Mouse (Mus musculus) embryonic facial prominence, embryonic 15.5 days (tissue): ENCODE measurements around the gene Ccdc182. TPM values are rescaled to one million over a fixed set of nuclear protein-coding genes. Genes with fewer than 3 reads are reported as not detected.

Source experiments
- ATAC-seq: fragments of 200-750 bp; cut with Nextera tagmentation; 2 replicates; pipeline ENCODE4 v1.8.0; 2017; ENCODE audit warnings: low read depth, moderate TSS enrichment; ENCODE audit not compliant: insufficient number of reproducible peaks, low FRiP score, low TSS enrichment
- H3K27ac ChIP-seq: fragments of 300-500 bp; sonication (generic); replicated peaks from 2 replicates; pipeline ENCODE4 v1.5.1; 2015; ENCODE audit warnings: mild to moderate bottlenecking, inconsistent platforms
- H3K27me3 ChIP-seq: fragments of 300-500 bp; sonication (generic); 2 replicates; pipeline ENCODE4 v1.6.1; 2015; ENCODE audit warnings: inconsistent platforms
- H3K36me3 ChIP-seq: fragments of 300-500 bp; sonication (generic); 2 replicates; pipeline ENCODE4 v1.6.1; 2015; ENCODE audit warnings: mild to moderate bottlenecking, inconsistent platforms
- H3K4me1 ChIP-seq: fragments of 300-500 bp; sonication (generic); 2 replicates; pipeline ENCODE4 v1.6.1; 2015; ENCODE audit warnings: inconsistent platforms
- H3K4me2 ChIP-seq: fragments of 300-500 bp; sonication (generic); replicated peaks from 2 replicates; pipeline ENCODE4 v1.6.1; 2015; ENCODE audit warnings: mild to moderate bottlenecking, inconsistent platforms
- H3K4me3 ChIP-seq: fragments of 300-500 bp; sonication (generic); replicated peaks from 2 replicates; pipeline ENCODE4 v1.5.1; 2015; ENCODE audit warnings: mild to moderate bottlenecking, inconsistent platforms
- H3K9ac ChIP-seq: fragments of 300-500 bp; sonication (generic); 2 replicates; pipeline ENCODE4 v1.6.1; 2015; ENCODE audit warnings: inconsistent platforms
- H3K9me3 ChIP-seq: fragments of 300-500 bp; sonication (generic); replicated peaks from 2 replicates; pipeline ENCODE4 v1.6.1; 2016; ENCODE audit warnings: inconsistent platforms
- WGBS: fragments of 180-500 bp; shearing (Covaris S2); methylation state at CpG from one replicate; pipeline ENCODE4 v1.1.7; 2015; 5-methylcytosine and 5-hydroxymethylcytosine counted together
- polyA plus RNA-seq: library from polyadenylated mRNA; unstranded; fragments of >200 nt; fragmentation: Nextera tagmentation; extraction: Ambion mirVana; gene quantifications from 2 replicates; pipeline ENCODE4 v1.2.1, GENCODE M21; 2015

Gene Ccdc182
- not detected in 2 replicates for polyA plus RNA-seq

DNA sequence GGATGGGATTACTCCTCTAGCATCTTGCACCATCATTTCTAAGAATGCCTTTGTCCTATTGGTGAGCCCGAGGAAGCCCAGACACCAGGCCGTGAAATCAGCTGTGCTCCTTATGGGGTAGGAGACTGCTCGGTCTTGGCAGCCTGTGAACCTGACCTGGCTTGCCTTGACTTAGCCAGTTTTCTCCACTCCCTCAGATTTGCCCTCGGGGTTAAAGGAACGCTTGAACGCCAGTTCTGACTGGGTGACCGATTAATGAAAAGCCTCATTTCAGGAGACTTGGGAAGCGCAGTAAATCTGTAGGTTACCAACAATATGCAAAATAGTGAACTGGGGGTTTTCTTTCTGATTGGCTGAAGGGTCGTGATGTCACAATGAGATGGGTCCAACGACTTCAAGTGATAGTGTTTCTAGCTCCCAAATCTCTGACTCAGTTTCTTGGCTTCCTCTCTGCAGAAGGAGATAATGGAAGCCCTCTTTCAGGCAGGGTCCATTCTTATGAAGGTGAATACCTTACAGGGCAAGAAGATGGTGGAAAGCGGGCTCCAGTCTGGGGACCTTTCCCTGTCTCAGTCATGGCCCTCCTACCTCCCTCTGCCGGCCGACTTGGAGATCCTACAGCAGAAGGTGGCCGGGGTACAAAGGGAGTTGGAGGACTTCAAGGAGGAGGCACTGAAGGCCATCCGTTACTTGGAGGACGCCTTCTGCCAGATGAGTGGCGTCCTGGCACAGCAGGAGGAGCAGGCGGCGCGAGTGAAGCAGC is at the start of gene Ccdc182:
Ccdc182 (plus strand) TSS at position 428 of the 763 bp plus-strand sequence.
- peak within 1 kb of the TSS; percentile 45 for H3K4me2 ChIP-seq
- WGBS, result 23% methylated on average over 20 of the region's 20 CpGs
- H3K36me3 ChIP-seq, result no peaks in the 10 kb centered on the region
- peaks cover 14% of the 10 kb centered on the region; the same call in 1 of the 2 replicates for H3K4me1 ChIP-seq
- no peak for ATAC-seq
- no peaks in the 10 kb centered on the region for H3K9me3 ChIP-seq
- H3K27me3 ChIP-seq, result peaks cover 10% of the 10 kb centered on the region; the same call in 1 of the 2 replicates
- H3K27ac ChIP-seq, result no peak within 1 kb of the TSS
- peak within 1 kb of the TSS; percentile 24 for H3K4me3 ChIP-seq
- no peak within 1 kb of the TSS for H3K9ac ChIP-seq

DNA sequence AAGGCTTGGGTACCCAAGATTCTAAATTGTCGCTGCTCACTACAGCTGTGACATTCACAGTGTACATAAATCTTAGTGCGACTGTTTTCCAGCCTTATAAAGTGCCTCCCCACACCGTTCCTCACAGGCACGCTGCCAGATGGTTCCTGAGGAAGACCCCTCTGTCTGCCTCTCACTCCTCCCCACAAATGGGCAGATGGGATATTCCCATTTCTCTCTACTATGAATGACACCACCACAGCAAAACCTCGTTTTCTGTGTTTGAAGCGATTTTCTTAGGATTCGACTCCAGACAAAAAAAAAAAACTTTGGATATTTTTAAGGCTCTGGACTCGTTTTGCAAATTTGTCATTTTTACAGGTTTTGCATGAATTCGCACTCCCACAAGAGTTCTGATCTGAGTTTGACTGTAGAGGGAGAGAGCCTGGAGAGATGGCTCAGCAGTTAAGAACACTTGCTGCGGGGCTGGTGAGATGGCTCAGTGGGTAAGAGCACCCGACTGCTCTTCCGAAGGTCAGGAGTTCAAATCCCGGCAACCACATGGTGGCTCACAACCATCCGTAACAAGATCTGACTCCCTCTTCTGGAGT is 48.2 kb upstream of the Ccdc182 start:
- peaks cover 10% of the 10 kb centered on the region for H3K4me1 ChIP-seq
- no peaks in the 10 kb centered on the region for H3K9me3 ChIP-seq
- H3K4me2 ChIP-seq, result no peak overlapping the region
- no peak overlapping the region for H3K4me3 ChIP-seq
- WGBS, result 77% methylated on average over 14 of the region's 14 CpGs
- H3K27ac ChIP-seq, result no peak overlapping the region
- no peaks in the 10 kb centered on the region for H3K27me3 ChIP-seq
- no peak for ATAC-seq
- no peak overlapping the region for H3K9ac ChIP-seq
- no peaks in the 10 kb centered on the region for H3K36me3 ChIP-seq

DNA sequence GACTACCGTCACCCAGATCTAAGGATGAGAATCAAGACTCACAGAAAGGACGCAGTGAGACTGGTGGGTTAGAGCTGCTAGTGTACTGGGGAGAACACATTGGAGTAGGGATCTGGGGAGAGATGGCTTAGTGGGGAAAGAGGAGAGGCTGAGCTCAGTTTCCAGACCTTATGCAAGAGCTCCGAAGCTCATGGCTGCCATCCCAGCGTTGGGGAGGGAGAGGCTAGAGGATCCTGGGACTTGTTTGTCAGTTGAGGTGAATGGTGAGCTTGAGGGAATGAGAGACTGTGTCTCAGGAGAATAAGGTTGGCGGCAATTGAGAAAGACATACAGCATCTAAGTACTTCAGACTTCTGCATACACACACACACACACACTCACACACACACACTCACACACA is 45.2 kb upstream of the Ccdc182 start:
- WGBS, result 42% methylated on average over 5 of the region's 5 CpGs
- Histone ChIP-seq H3K4me3 (no peak overlapping the region), H3K4me1 (peaks cover 18% of the 10 kb centered on the region), H3K36me3 (no peaks in the 10 kb centered on the region), H3K9me3 (no peaks in the 10 kb centered on the region), H3K27me3 (no peaks in the 10 kb centered on the region), H3K4me2 (no peak overlapping the region), H3K9ac (no peak overlapping the region), H3K27ac (no peak overlapping the region)
- no peak for ATAC-seq

DNA sequence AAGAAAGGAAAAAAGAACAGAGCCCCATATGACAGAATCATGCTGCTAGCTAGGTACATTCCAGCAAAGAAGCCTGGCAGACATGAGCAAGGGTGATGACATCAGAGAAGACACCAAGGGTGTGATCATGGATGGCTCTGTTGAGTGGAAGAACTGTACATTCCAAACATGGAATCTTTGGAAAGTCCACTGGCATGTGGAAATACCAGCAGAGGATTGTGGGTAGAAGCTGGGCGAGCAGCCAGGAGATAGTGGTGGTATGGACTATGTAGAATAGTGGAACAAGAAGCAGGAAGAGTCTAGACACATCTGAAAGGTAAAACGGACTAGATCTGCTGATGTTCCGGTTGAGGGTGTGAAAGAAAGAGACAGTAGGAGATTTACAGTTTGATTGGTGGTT is 43.3 kb upstream of the Ccdc182 start:
- Histone ChIP-seq H3K4me2 (no peak overlapping the region), H3K4me1 (peaks cover 21% of the 10 kb centered on the region), H3K27ac (no peak overlapping the region), H3K36me3 (no peaks in the 10 kb centered on the region), H3K9me3 (no peaks in the 10 kb centered on the region), H3K9ac (no peak overlapping the region), H3K4me3 (no peak overlapping the region), H3K27me3 (no peaks in the 10 kb centered on the region)
- 65% methylated on average over 3 of the region's 3 CpGs for WGBS
- no peak for ATAC-seq

- Histone ChIP-seq H3K4me3 (no peak overlapping the region), H3K36me3 (no peaks in the 10 kb centered on the region), H3K4me1 (peaks cover 21% of the 10 kb centered on the region), H3K9ac (no peak overlapping the region), H3K27me3 (no peaks in the 10 kb centered on the region), H3K4me2 (no peak overlapping the region), H3K9me3 (no peaks in the 10 kb centered on the region), H3K27ac (no peak overlapping the region)
- ATAC-seq, result no peak
- WGBS, result 69% methylated on average over 7 of the region's 7 CpGs
These were observed 42.6 kb upstream of the Ccdc182 start for GRCm38 (mm10) chr11:88251295-88251694.

DNA sequence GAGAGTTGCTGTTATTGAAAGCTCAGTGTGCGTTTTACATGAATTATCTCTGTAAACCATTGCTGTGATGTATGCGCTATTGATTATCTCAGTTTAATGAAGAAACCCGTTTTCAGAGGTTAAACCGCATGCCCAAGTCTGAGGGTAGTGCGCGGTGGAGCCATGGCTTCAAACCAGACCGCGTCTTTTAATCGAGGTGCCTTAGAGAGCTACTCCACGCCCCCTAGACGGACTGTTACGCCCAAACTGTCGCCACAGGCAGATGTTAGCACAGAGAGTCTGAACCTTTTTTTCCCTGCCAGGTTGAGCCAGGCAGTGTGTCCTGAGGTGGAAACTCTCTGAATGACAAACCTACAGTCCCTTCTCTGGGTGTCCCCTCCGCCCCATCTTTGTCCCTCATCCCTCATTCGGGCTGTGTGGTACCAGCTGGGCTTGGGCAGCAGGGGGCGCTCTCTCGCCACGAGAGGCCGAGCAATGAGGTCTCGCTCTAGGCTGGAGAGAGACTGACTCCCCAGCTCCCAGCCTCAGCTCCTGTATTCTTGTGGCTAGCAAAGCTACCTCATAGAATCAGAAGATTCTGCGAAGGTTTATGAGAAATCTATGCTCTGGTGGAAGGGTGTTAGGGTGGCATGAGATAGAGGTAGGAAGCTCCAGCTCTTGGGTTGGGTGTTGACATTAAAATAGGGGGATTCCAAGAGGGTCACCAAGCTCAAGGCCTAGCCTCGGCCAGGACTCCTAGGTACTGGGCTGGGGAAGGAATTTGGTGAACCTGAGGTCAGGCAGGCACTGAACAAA is 41.7 kb upstream of the Ccdc182 start:
- Histone ChIP-seq H3K4me3 (0 out of 2 replicates have a peak overlapping the region, but pooled peaks have one; percentile 4), H3K27me3 (no peaks in the 10 kb centered on the region), H3K4me2 (peak overlapping the region; percentile 40), H3K4me1 (peaks cover 21% of the 10 kb centered on the region), H3K9ac (no peak overlapping the region), H3K27ac (no peak overlapping the region), H3K36me3 (no peaks in the 10 kb centered on the region), H3K9me3 (no peaks in the 10 kb centered on the region)
- ATAC-seq, result peak; percentile 84
- 11% methylated on average over 22 of the region's 22 CpGs for WGBS

GRCm38 (mm10) chr11:88252767-88253513 is 40.9 kb upstream of the Ccdc182 start:
- 22% methylated on average over 15 of the region's 18 CpGs for WGBS
- Histone ChIP-seq H3K36me3 (no peaks in the 10 kb centered on the region), H3K4me2 (no peak overlapping the region), H3K9me3 (no peaks in the 10 kb centered on the region), H3K4me1 (peaks cover 21% of the 10 kb centered on the region), H3K9ac (no peak overlapping the region), H3K27ac (no peak overlapping the region), H3K27me3 (no peaks in the 10 kb centered on the region), H3K4me3 (no peak overlapping the region)
- peak; percentile 68; the same call in 1 of the 2 replicates for ATAC-seq

DNA sequence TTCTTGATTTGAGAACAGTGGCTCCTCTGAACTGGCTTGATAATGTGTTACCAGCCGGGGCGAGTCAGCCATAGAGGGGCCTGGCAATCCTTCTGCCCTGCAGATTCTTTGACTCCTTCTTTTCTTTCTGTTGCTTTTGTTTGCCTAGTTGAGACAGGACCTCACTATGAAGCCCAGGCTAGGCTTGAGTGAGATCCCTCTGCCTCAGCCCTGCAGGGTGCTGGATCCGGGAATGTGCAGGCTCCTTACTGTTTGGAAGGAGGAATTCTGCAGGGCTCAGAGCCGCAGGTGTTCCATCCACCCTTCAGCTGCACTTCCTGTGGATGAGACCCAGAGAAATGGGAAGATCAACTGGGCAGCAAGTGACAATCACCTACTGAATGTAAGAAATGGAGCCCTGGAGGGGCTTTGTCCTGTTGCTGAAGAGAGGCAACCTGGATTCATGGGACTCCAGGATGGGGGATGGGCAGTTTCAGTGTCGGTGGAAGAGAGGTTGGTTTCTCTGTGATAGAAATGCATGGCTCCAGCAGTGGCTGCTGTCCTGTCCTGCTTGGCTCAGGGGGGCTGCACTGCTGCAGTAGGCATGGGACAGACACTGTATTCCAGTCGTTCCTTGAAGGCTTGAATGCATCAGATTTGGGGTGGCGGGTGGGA is 40.2 kb upstream of the Ccdc182 start:
- no peak overlapping the region for H3K4me3 ChIP-seq
- ATAC-seq, result no peak
- 51% methylated on average over 7 of the region's 7 CpGs for WGBS
- H3K9me3 ChIP-seq, result no peaks in the 10 kb centered on the region
- no peaks in the 10 kb centered on the region for H3K36me3 ChIP-seq
- H3K27ac ChIP-seq, result no peak overlapping the region
- H3K9ac ChIP-seq, result no peak overlapping the region
- peaks cover 21% of the 10 kb centered on the region for H3K4me1 ChIP-seq
- no peaks in the 10 kb centered on the region for H3K27me3 ChIP-seq
- no peak overlapping the region for H3K4me2 ChIP-seq

- H3K36me3 ChIP-seq, result no peaks in the 10 kb centered on the region
- WGBS, result 78% methylated on average over 4 of the region's 4 CpGs
- no peak for ATAC-seq
- no peak overlapping the region for H3K4me3 ChIP-seq
- H3K27ac ChIP-seq, result no peak overlapping the region
- no peaks in the 10 kb centered on the region for H3K27me3 ChIP-seq
- no peak overlapping the region for H3K9ac ChIP-seq
- H3K4me1 ChIP-seq, result peaks cover 12% of the 10 kb centered on the region
- H3K4me2 ChIP-seq, result no peak overlapping the region
- no peaks in the 10 kb centered on the region for H3K9me3 ChIP-seq
These were observed 36.2 kb upstream of the Ccdc182 start for GRCm38 (mm10) chr11:88257700-88258099.

- WGBS, result 75% methylated on average over 4 of the region's 4 CpGs
- Histone ChIP-seq H3K4me1 (0 out of 2 replicates have a peak, but pooled peaks cover 7% of the 10 kb centered on the region), H3K36me3 (no peaks in the 10 kb centered on the region), H3K9me3 (no peaks in the 10 kb centered on the region), H3K27ac (no peak overlapping the region), H3K4me3 (no peak overlapping the region), H3K4me2 (no peak overlapping the region), H3K9ac (no peak overlapping the region), H3K27me3 (no peaks in the 10 kb centered on the region)
- no peak for ATAC-seq
These were observed 35.6 kb upstream of the Ccdc182 start for GRCm38 (mm10) chr11:88258212-88258611.
